Mouse (Mus musculus) cerebellum, postnatal 25 days (tissue): Measurements from ENCODE around the gene Cdc42bpa.
"Not testable (repeated sequence)": the region's sequence is repeated elsewhere in the genome, so short reads cannot be mapped to it uniquely, and the experiment has no call there.

Experiments used
- DNase-seq, 2 experiments: peaks; one replicate each; pipeline ENCODE4 v3.0.0; 2021; ENCODE audit warnings: mixed read lengths in 2 of 2

Gene Cdc42bpa

GRCm38 (mm10) chr1:179960882-179961698, 818 bp downstream of the Cdc42bpa start:
- peak; percentile 28 to 43 for DNase-seq

GRCm38 (mm10) chr1:179961777-179962176, 1.5 kb downstream of the Cdc42bpa start:
- DNase-seq: peak; percentile 41 to 42

- no peak for DNase-seq
Observed at GRCm38 (mm10) chr1:179969776-179970428, 9.6 kb downstream of the Cdc42bpa start.

GRCm38 (mm10) chr1:179975021-179975420, 14.7 kb downstream of the Cdc42bpa start:
- no peak for DNase-seq

GRCm38 (mm10) chr1:179975645-179976275, 15.5 kb downstream of the Cdc42bpa start:
- DNase-seq: peak; percentile 39 to 52

GRCm38 (mm10) chr1:179977437-179977836, 17.2 kb downstream of the Cdc42bpa start:
- DNase-seq: no peak

- DNase-seq: no peak
Observed at GRCm38 (mm10) chr1:179978742-179979141, 18.5 kb downstream of the Cdc42bpa start.

GRCm38 (mm10) chr1:179981680-179982079, 21.4 kb downstream of the Cdc42bpa start:
- no peak for DNase-seq

GRCm38 (mm10) chr1:179982183-179982582, 21.9 kb downstream of the Cdc42bpa start:
- DNase-seq: no peak

GRCm38 (mm10) chr1:179982933-179983332, 22.7 kb downstream of the Cdc42bpa start:
- DNase-seq: no peak

- no peak for DNase-seq
Observed at GRCm38 (mm10) chr1:179984171-179984570, 23.9 kb downstream of the Cdc42bpa start.

- no peak for DNase-seq
Observed at GRCm38 (mm10) chr1:179991660-179992235, 31.5 kb downstream of the Cdc42bpa start.

- no peak for DNase-seq
Observed at GRCm38 (mm10) chr1:179992255-179992654, 32.0 kb downstream of the Cdc42bpa start.

- DNase-seq: no peak
Observed at GRCm38 (mm10) chr1:180008057-180008456, 47.8 kb downstream of the Cdc42bpa start.

GRCm38 (mm10) chr1:180013479-180013878, 53.2 kb downstream of the Cdc42bpa start:
- DNase-seq: no peak

GRCm38 (mm10) chr1:180018218-180018617, 57.9 kb downstream of the Cdc42bpa start:
- no peak for DNase-seq

GRCm38 (mm10) chr1:180021463-180022296, 61.4 kb downstream of the Cdc42bpa start:
- no peak for DNase-seq

GRCm38 (mm10) chr1:180023512-180023911, 63.2 kb downstream of the Cdc42bpa start:
- no peak for DNase-seq

- not testable (repeated sequence) for DNase-seq
Observed at GRCm38 (mm10) chr1:180029863-180030262, 69.6 kb downstream of the Cdc42bpa start.

GRCm38 (mm10) chr1:180030631-180031365, 70.5 kb downstream of the Cdc42bpa start:
- DNase-seq: no peak

GRCm38 (mm10) chr1:180031705-180032548, 71.7 kb downstream of the Cdc42bpa start:
- no peak for DNase-seq
